Mouse (Mus musculus): Measurements from ENCODE around the gene Jph4. TPM values are rescaled to one million over a fixed set of nuclear protein-coding genes. Genes with fewer than 3 reads are reported as not detected.

Jph4 gene
- total RNA-seq, 2 experiments from 2014 or later = 300 to 347 TPM

- intact Hi-C loops (cut with DNase I) = no loop called here
- TF ChIP-seq CTCF (IDR thresholded peaks at IDR 0.05) = peak; percentile 36
- Histone ChIP-seq H3K27ac (peak overlapping the region; percentile 97), H3K4me3 (peak overlapping the region; percentile 89)
- DNase-seq (ENCODE audit: extremely low spot score in 1 of 2, low spot score in 2 of 2) = peak; percentile 67 to 73
These were observed 1.7 kb downstream of the Jph4 start for GRCm38 (mm10) chr14:55114759-55115701.

GRCm38 (mm10) chr14:55113975-55114645 lies 2.6 kb downstream of the Jph4 start:
- intact Hi-C loops (cut with DNase I) = no loop called here

GRCm38 (mm10) chr14:55113351-55113974 lies 3.3 kb downstream of the Jph4 start:
- no peak for TF ChIP-seq CTCF (IDR thresholded peaks at IDR 0.05)
- peak overlapping the region; percentile 89 for H3K4me3 ChIP-seq
- intact Hi-C loops (cut with DNase I) = no loop called here
- peak overlapping the region; percentile 97 for H3K27ac ChIP-seq
- peak; percentile 31 to 41 for DNase-seq (ENCODE audit: extremely low spot score in 1 of 2, low spot score in 2 of 2)

More at GRCm38 (mm10) chr14:55113975-55114645, 2.6 kb downstream of the Jph4 start:
- Histone ChIP-seq H3K4me3 (peak overlapping the region; percentile 89), H3K27ac (peak overlapping the region; percentile 97)
- peak in 1 of 2 experiments; percentile 55 for DNase-seq (ENCODE audit: extremely low spot score in 1 of 2, low spot score in 2 of 2)
- peak; percentile 73 for TF ChIP-seq CTCF (IDR thresholded peaks at IDR 0.05)

- Histone ChIP-seq H3K4me3 (no peak overlapping the region; the same call in 1 of the 2 replicates), H3K27ac (peak overlapping the region; percentile 70)
- TF ChIP-seq CTCF (IDR thresholded peaks at IDR 0.05) = no peak
- intact Hi-C loops (cut with DNase I) = no loop called here
- peak in 1 of 2 experiments; percentile 52 for DNase-seq (ENCODE audit: extremely low spot score in 1 of 2, low spot score in 2 of 2)
These were observed 5.0 kb downstream of the Jph4 start for GRCm38 (mm10) chr14:55111720-55112119.

- TF ChIP-seq CTCF (IDR thresholded peaks at IDR 0.05) = no peak
- DNase-seq (ENCODE audit: extremely low spot score in 1 of 2, low spot score in 2 of 2) = no peak
- Histone ChIP-seq H3K4me3 (no peak overlapping the region), H3K27ac (peak overlapping the region; percentile 86)
- intact Hi-C loops (cut with DNase I) = no loop called here
These were observed 6.7 kb downstream of the Jph4 start for GRCm38 (mm10) chr14:55110076-55110475.

- intact Hi-C loops (cut with DNase I) = no loop called here
- DNase-seq (ENCODE audit: extremely low spot score in 1 of 2, low spot score in 2 of 2) = no peak
- H3K4me3 ChIP-seq = no peak overlapping the region
These were observed 7.5 kb downstream of the Jph4 start for GRCm38 (mm10) chr14:55109048-55109873.

GRCm38 (mm10) chr14:55108202-55108870 lies 8.4 kb downstream of the Jph4 start:
- peak; percentile 5; the same call in 1 of the 2 replicates for TF ChIP-seq CTCF (IDR thresholded peaks at IDR 0.05)
- DNase-seq (ENCODE audit: extremely low spot score in 1 of 2, low spot score in 2 of 2) = peak; percentile 72 to 81
- no peak overlapping the region for H3K4me3 ChIP-seq
- peak overlapping the region; percentile 97 for H3K27ac ChIP-seq
- intact Hi-C loops (cut with DNase I) = no loop called here

More at GRCm38 (mm10) chr14:55109048-55109873, 7.5 kb downstream of the Jph4 start:
- TF ChIP-seq CTCF (IDR thresholded peaks at IDR 0.05) = no peak
- peak overlapping the region; percentile 86 for H3K27ac ChIP-seq

GRCm38 (mm10) chr14:55106990-55107389 lies 9.7 kb downstream of the Jph4 start:
- no peak for TF ChIP-seq CTCF (IDR thresholded peaks at IDR 0.05)
- Histone ChIP-seq H3K4me3 (no peak overlapping the region), H3K27ac (peak overlapping the region; percentile 89)
- no peak for DNase-seq (ENCODE audit: extremely low spot score in 1 of 2, low spot score in 2 of 2)
- intact Hi-C loops (cut with DNase I) = no loop called here

- peak; percentile 42 for TF ChIP-seq CTCF (IDR thresholded peaks at IDR 0.05)
- H3K4me3 ChIP-seq = peak within 1 kb of the TSS; percentile 53
- peak within 1 kb of the TSS; percentile 89 for H3K27ac ChIP-seq
- intact Hi-C loops (cut with DNase I) = no loop called here
- peak; percentile 87 for DNase-seq (ENCODE audit: extremely low spot score in 1 of 2, low spot score in 2 of 2)
These were observed 10.6 kb downstream of the Jph4 start, which contains the start of gene Ap1g2 for GRCm38 (mm10) chr14:55105836-55106809. Gene Ap1g2, minus strand, starts transcription at chr14:55106593.
